Mouse (Mus musculus): Measurements from ENCODE around the gene Krtcap2.
"Not testable (repeated sequence)": the region's sequence is repeated elsewhere in the genome, so short reads cannot be mapped to it uniquely, and the experiment has no call there.

Krtcap2 gene

GRCm38 (mm10) chr3:89245688-89246171 lies at the start of gene Krtcap2:
Gene Krtcap2, plus strand, starts transcription at chr3:89245966.
- no peak; the same call in 1 of the 2 replicates for ATAC-seq (ENCODE audit: insufficient number of reproducible peaks, low FRiP score, low TSS enrichment)

GRCm38 (mm10) chr3:89195979-89196877 lies 49.5 kb upstream of the Krtcap2 start:
- peak; percentile 87 for ATAC-seq (ENCODE audit: insufficient number of reproducible peaks, low FRiP score, low TSS enrichment)

GRCm38 (mm10) chr3:89199839-89200238 lies 45.9 kb upstream of the Krtcap2 start:
- ATAC-seq (ENCODE audit: insufficient number of reproducible peaks, low FRiP score, low TSS enrichment): no peak

GRCm38 (mm10) chr3:89202253-89203141 lies 43.3 kb upstream of the Krtcap2 start, which contains the start of gene Gba:
Gene Gba, plus strand, starts transcription at chr3:89202928.
- ATAC-seq (ENCODE audit: insufficient number of reproducible peaks, low FRiP score, low TSS enrichment): peak; percentile 61; the same call in 1 of the 2 replicates

- peak; percentile 20; the same call in 1 of the 2 replicates for ATAC-seq (ENCODE audit: insufficient number of reproducible peaks, low FRiP score, low TSS enrichment)
These were observed 42.6 kb upstream of the Krtcap2 start for GRCm38 (mm10) chr3:89203142-89203514.

GRCm38 (mm10) chr3:89206079-89206478 lies 39.7 kb upstream of the Krtcap2 start:
- no peak for ATAC-seq (ENCODE audit: insufficient number of reproducible peaks, low FRiP score, low TSS enrichment)

- ATAC-seq (ENCODE audit: insufficient number of reproducible peaks, low FRiP score, low TSS enrichment): no peak
These were observed 39.1 kb upstream of the Krtcap2 start for GRCm38 (mm10) chr3:89206695-89207094.

- no peak for ATAC-seq (ENCODE audit: insufficient number of reproducible peaks, low FRiP score, low TSS enrichment)
These were observed 37.6 kb upstream of the Krtcap2 start for GRCm38 (mm10) chr3:89208075-89208657.

- no peak for ATAC-seq (ENCODE audit: insufficient number of reproducible peaks, low FRiP score, low TSS enrichment)
These were observed 37.0 kb upstream of the Krtcap2 start for GRCm38 (mm10) chr3:89208736-89209135.

GRCm38 (mm10) chr3:89209731-89210130 lies 36.0 kb upstream of the Krtcap2 start:
- no peak for ATAC-seq (ENCODE audit: insufficient number of reproducible peaks, low FRiP score, low TSS enrichment)

- no peak for ATAC-seq (ENCODE audit: insufficient number of reproducible peaks, low FRiP score, low TSS enrichment)
These were observed 35.6 kb upstream of the Krtcap2 start for GRCm38 (mm10) chr3:89210162-89210561.

- ATAC-seq (ENCODE audit: insufficient number of reproducible peaks, low FRiP score, low TSS enrichment): no peak
These were observed 35.0 kb upstream of the Krtcap2 start for GRCm38 (mm10) chr3:89210731-89211130.

- peak; percentile 79 for ATAC-seq (ENCODE audit: insufficient number of reproducible peaks, low FRiP score, low TSS enrichment)
These were observed 31.8 kb upstream of the Krtcap2 start for GRCm38 (mm10) chr3:89213803-89214530.

- ATAC-seq (ENCODE audit: insufficient number of reproducible peaks, low FRiP score, low TSS enrichment): no peak
These were observed 30.9 kb upstream of the Krtcap2 start, which contains the start of gene Thbs3 for GRCm38 (mm10) chr3:89214681-89215411. Gene Thbs3, plus strand, starts transcription at chr3:89215180.

GRCm38 (mm10) chr3:89215853-89216252 lies 29.9 kb upstream of the Krtcap2 start:
- ATAC-seq (ENCODE audit: insufficient number of reproducible peaks, low FRiP score, low TSS enrichment): peak; percentile 16; the same call in 1 of the 2 replicates

- ATAC-seq (ENCODE audit: insufficient number of reproducible peaks, low FRiP score, low TSS enrichment): not testable (repeated sequence)
These were observed 29.4 kb upstream of the Krtcap2 start for GRCm38 (mm10) chr3:89216407-89216806.

- no peak for ATAC-seq (ENCODE audit: insufficient number of reproducible peaks, low FRiP score, low TSS enrichment)
These were observed 27.5 kb upstream of the Krtcap2 start for GRCm38 (mm10) chr3:89218271-89218670.

- ATAC-seq (ENCODE audit: insufficient number of reproducible peaks, low FRiP score, low TSS enrichment): no peak
These were observed 26.2 kb upstream of the Krtcap2 start for GRCm38 (mm10) chr3:89219546-89219945.

- no peak for ATAC-seq (ENCODE audit: insufficient number of reproducible peaks, low FRiP score, low TSS enrichment)
These were observed 24.6 kb upstream of the Krtcap2 start for GRCm38 (mm10) chr3:89221167-89221566.
